Mouse (Mus musculus) R1 (cell line): Measurements from ENCODE around the gene Cdk2.

ENCODE experiments used
- DNase-seq: peaks from one replicate; pipeline ENCODE4 v3.0.0-alpha.2; 2018; ENCODE audit warnings: low read depth, low spot score

Gene Cdk2

GRCm38 (mm10) chr10:128656731-128657130, 48.1 kb downstream of the Cdk2 start:
- DNase-seq = no peak

- DNase-seq = peak; percentile 62
Measured at GRCm38 (mm10) chr10:128655254-128655653, 49.6 kb downstream of the Cdk2 start.

GRCm38 (mm10) chr10:128653866-128654265, 51.0 kb downstream of the Cdk2 start:
- no peak for DNase-seq
